Mouse (Mus musculus) kidney, postnatal 4 days (tissue): ENCODE measurements around the gene Sp2.

Experiments
- DNase-seq, 2 experiments: peaks; one replicate each; pipeline ENCODE4 v3.0.0; 2021; ENCODE audit warnings: mixed read lengths in 2 of 2

Gene Sp2

GRCm38 (mm10) chr11:96906431-96907161, 76.2 kb downstream of the Sp2 start:
- DNase-seq, result no peak
